20 mouse cellular contexts compared by ENCODE assay signal in the genomic region with DNA sequence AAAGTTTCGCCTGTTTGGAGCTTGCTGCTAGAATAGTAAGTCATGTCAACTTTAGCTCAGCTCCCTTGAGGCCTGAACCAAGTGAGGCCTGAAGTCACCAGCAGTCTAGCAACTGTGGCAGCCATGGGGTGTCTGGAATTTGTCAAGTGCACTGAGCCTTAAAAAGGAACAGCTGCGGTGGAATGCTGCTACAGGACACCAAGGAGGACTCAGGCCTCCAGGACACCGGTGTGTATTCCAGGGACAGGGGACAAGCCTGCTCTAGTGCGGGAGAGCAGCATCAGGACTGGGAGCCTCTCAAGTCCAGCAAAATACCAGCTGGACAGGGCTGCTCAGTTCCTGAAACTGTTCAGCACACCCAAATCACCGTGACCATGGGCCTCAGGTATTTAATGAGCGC.
DNase-seq lines count a peak whose midpoint lies in the region; ATAC-seq lines count a peak whose summit lies in the region.
"Had no signal": no experiment of that assay in that cellular context is flagged by ENCODE, and none has a peak within 500 bp of the region (broad histone marks: within the 10 kb centered on the region; RNA-seq: fewer than 3 reads in every experiment).

No protein-coding gene starts in this region.

- H3K4me1 ChIP-seq in kidney, embryonic 16.5 days (ENCODE audit: insufficient read depth, low read length), result peaks cover 10% of the 10 kb centered on the region; the same call in 1 of the 2 replicates
- no peaks in the 10 kb centered on the region for H3K4me1 ChIP-seq in embryonic facial prominence, embryonic 14.5 days (ENCODE audit: control insufficient read depth, insufficient read depth, low read length)
- H3K4me1 ChIP-seq in midbrain, embryonic 14.5 days (ENCODE audit: control insufficient read depth, insufficient read depth, low read length), result peaks cover 20% of the 10 kb centered on the region
- H3K4me1 ChIP-seq: liver, embryonic 15.5 days had no signal

- H3K27ac ChIP-seq in kidney, embryonic 16.5 days (ENCODE audit: low read length), result no peak overlapping the region
- H3K27ac ChIP-seq in embryonic facial prominence, embryonic 14.5 days (replicated peaks; ENCODE audit: low read depth, low read length), result no peak overlapping the region
- H3K27ac ChIP-seq in midbrain, embryonic 14.5 days (replicated peaks; ENCODE audit: low read depth, low read length), result no peak overlapping the region
- H3K27ac ChIP-seq: embryonic facial prominence, embryonic 13.5 days; forebrain, embryonic 12.5 days; hindbrain, embryonic 13.5 days; liver, embryonic 15.5 days; neural tube, embryonic 15.5 days had no signal

- 31% methylated on average over 6 of the region's 6 CpGs for WGBS in kidney, embryonic 16.5 days
- 46% methylated on average over 6 of the region's 6 CpGs for WGBS in embryonic facial prominence, embryonic 14.5 days
- WGBS in midbrain, embryonic 14.5 days, result 57% methylated on average over 6 of the region's 6 CpGs

- H3K36me3 ChIP-seq in kidney, embryonic 16.5 days (ENCODE audit: insufficient read depth, low read length), result no peaks in the 10 kb centered on the region
- H3K36me3 ChIP-seq in embryonic facial prominence, embryonic 14.5 days (ENCODE audit: control insufficient read depth, insufficient read depth, low read length), result no peaks in the 10 kb centered on the region
- no peaks in the 10 kb centered on the region for H3K36me3 ChIP-seq in midbrain, embryonic 14.5 days (ENCODE audit: control insufficient read depth, insufficient read depth, low read length)
- H3K36me3 ChIP-seq: embryonic facial prominence, embryonic 13.5 days; forebrain, embryonic 12.5 days; hindbrain, embryonic 13.5 days; liver, embryonic 15.5 days; neural tube, embryonic 15.5 days had no signal

- ATAC-seq in kidney, embryonic 16.5 days (ENCODE audit: low FRiP score, low TSS enrichment), result peak; percentile 79
- 0 out of 2 replicates have a peak, but pooled peaks have one; percentile 30 for ATAC-seq in embryonic facial prominence, embryonic 14.5 days (ENCODE audit: low read depth)
- no peak for ATAC-seq in midbrain, embryonic 14.5 days (ENCODE audit: low FRiP score, low TSS enrichment)
- ATAC-seq: intestine, embryonic 16.5 days had no signal

- H3K4me3 ChIP-seq in kidney, embryonic 16.5 days (ENCODE audit: low read length), result no peak overlapping the region
- H3K4me3 ChIP-seq in embryonic facial prominence, embryonic 14.5 days (ENCODE audit: low read depth, low read length), result no peak overlapping the region
- H3K4me3 ChIP-seq in midbrain, embryonic 14.5 days (replicated peaks; ENCODE audit: low read depth, low read length), result no peak overlapping the region
- H3K4me3 ChIP-seq: embryonic facial prominence, embryonic 13.5 days; forebrain, embryonic 12.5 days; hindbrain, embryonic 13.5 days; liver, embryonic 15.5 days; neural tube, embryonic 15.5 days had no signal

- H3K4me2 ChIP-seq in kidney, embryonic 16.5 days (replicated peaks; ENCODE audit: low read depth, low read length), result no peak overlapping the region
- no peak overlapping the region for H3K4me2 ChIP-seq in embryonic facial prominence, embryonic 14.5 days (ENCODE audit: low read depth, low read length)
- H3K4me2 ChIP-seq in midbrain, embryonic 14.5 days (ENCODE audit: low read length), result no peak overlapping the region
- H3K4me2 ChIP-seq: embryonic facial prominence, embryonic 13.5 days; forebrain, embryonic 12.5 days; hindbrain, embryonic 13.5 days; liver, embryonic 15.5 days; neural tube, embryonic 15.5 days had no signal

- intact Hi-C loops in heart, postnatal 36 days (cut with DNase I), result no loop called here

- H3K9me3 ChIP-seq in kidney, embryonic 16.5 days (ENCODE audit: low read length), result no peaks in the 10 kb centered on the region; the same call in 1 of the 2 replicates
- H3K9me3 ChIP-seq in embryonic facial prominence, embryonic 14.5 days (ENCODE audit: control insufficient read depth, low read length), result no peaks in the 10 kb centered on the region
- no peaks in the 10 kb centered on the region for H3K9me3 ChIP-seq in midbrain, embryonic 14.5 days (ENCODE audit: control insufficient read depth, low read length)
- H3K9me3 ChIP-seq: embryonic facial prominence, embryonic 13.5 days; forebrain, embryonic 12.5 days; hindbrain, embryonic 13.5 days; liver, embryonic 15.5 days; neural tube, embryonic 15.5 days had no signal

- H3K27me3 ChIP-seq in kidney, embryonic 16.5 days (ENCODE audit: insufficient read depth, low read length), result no peaks in the 10 kb centered on the region
- H3K27me3 ChIP-seq in embryonic facial prominence, embryonic 14.5 days (replicated peaks; ENCODE audit: control insufficient read depth, insufficient read depth, low read length), result no peaks in the 10 kb centered on the region
- peaks cover 22% of the 10 kb centered on the region; the same call in 1 of the 2 replicates for H3K27me3 ChIP-seq in midbrain, embryonic 14.5 days (ENCODE audit: control insufficient read depth, insufficient read depth, low read length)
- H3K27me3 ChIP-seq: embryonic facial prominence, embryonic 13.5 days; liver, embryonic 15.5 days had no signal

- peak; percentile 82 for DNase-seq in heart, adult 11 months
- no peak for DNase-seq in heart, postnatal 36 days
- no peak for DNase-seq in kidney, adult 18-20 months
- DNase-seq in embryonic facial prominence, embryonic 14.5 days (ENCODE audit: low spot score), result peak; percentile 70
- DNase-seq in retina, embryonic 14.5 days (ENCODE audit: low spot score), result peak; percentile 48
- DNase-seq in thymus, postnatal 36 days, result no peak
- no peak for DNase-seq in midbrain, embryonic 14.5 days
- DNase-seq: adrenal gland, postnatal 14 days; B cell, adult 2 months; cerebellum, adult 9-11 months; lung, postnatal 4 days; right cerebral cortex, postnatal 14 days; thymus, adult 18-20 months had no signal

- H3K9ac ChIP-seq in kidney, embryonic 16.5 days (replicated peaks; ENCODE audit: low read length), result no peak overlapping the region
- no peak overlapping the region for H3K9ac ChIP-seq in embryonic facial prominence, embryonic 14.5 days (ENCODE audit: low read depth, low read length)
- no peak overlapping the region for H3K9ac ChIP-seq in midbrain, embryonic 14.5 days (replicated peaks; ENCODE audit: low read length)
- H3K9ac ChIP-seq: embryonic facial prominence, embryonic 13.5 days; forebrain, embryonic 12.5 days; hindbrain, embryonic 13.5 days; liver, embryonic 15.5 days; neural tube, embryonic 15.5 days had no signal

Comparison
In these comparisons a context has a peak if more than half of its experiments do, and no peak if none do; other contexts are left out.
1. DNase-seq: peak in heart, adult 11 months (single experiment), embryonic facial prominence, embryonic 14.5 days (single experiment) and retina, embryonic 14.5 days (single experiment); none in heart, postnatal 36 days (0 of 2), kidney, adult 18-20 months (single experiment), thymus, postnatal 36 days (0 of 2) and midbrain, embryonic 14.5 days (single experiment).